Mouse (Mus musculus) midbrain, embryonic 16.5 days (tissue): ENCODE measurements around the gene Zim1. TPM values are rescaled to one million over a fixed set of nuclear protein-coding genes. Genes with fewer than 3 reads are reported as not detected.

Experiments
- ATAC-seq: fragments of 200-750 bp; cut with Nextera tagmentation; 2 replicates; pipeline ENCODE4 v1.8.0; 2017; ENCODE audit warnings: moderate TSS enrichment
- H3K27ac ChIP-seq: fragments of 300-500 bp; sonication (generic); 2 replicates; pipeline ENCODE4 v1.5.1; 2014; ENCODE audit warnings: mild to moderate bottlenecking, low read length, mixed read lengths
- H3K27me3 ChIP-seq: fragments of 300-500 bp; sonication (generic); 2 replicates; pipeline ENCODE4 v1.6.1; 2014; ENCODE audit warnings: low read depth, low read length, mixed read lengths; ENCODE audit not compliant: control insufficient read depth, insufficient read depth
- H3K36me3 ChIP-seq: fragments of 300-500 bp; sonication (generic); 2 replicates; pipeline ENCODE4 v1.6.1; 2014; ENCODE audit warnings: mild to moderate bottlenecking, low read length, moderate library complexity, mixed read lengths; ENCODE audit not compliant: control insufficient read depth, insufficient read depth
- H3K4me1 ChIP-seq: fragments of 300-500 bp; sonication (generic); 2 replicates; pipeline ENCODE4 v1.6.1; 2014; ENCODE audit warnings: mild to moderate bottlenecking, low read length, mixed read lengths; ENCODE audit not compliant: control insufficient read depth, insufficient read depth
- H3K4me2 ChIP-seq: fragments of 300-500 bp; sonication (generic); 2 replicates; pipeline ENCODE4 v1.6.1; 2014; ENCODE audit warnings: mild to moderate bottlenecking, low read length, mixed read lengths
- H3K4me3 ChIP-seq: fragments of 300-500 bp; sonication (generic); 2 replicates; pipeline ENCODE4 v1.5.1; 2014; ENCODE audit warnings: low read depth, mild to moderate bottlenecking, low read length, moderate library complexity, mixed read lengths
- H3K9ac ChIP-seq: fragments of 300-500 bp; sonication (generic); 2 replicates; pipeline ENCODE4 v1.6.1; 2014; ENCODE audit warnings: low read depth, low read length, mixed read lengths
- H3K9me3 ChIP-seq: fragments of 300-500 bp; sonication (generic); replicated peaks from 2 replicates; pipeline ENCODE4 v1.6.1; 2014; ENCODE audit warnings: mild to moderate bottlenecking, low read length, mixed read lengths; ENCODE audit not compliant: control insufficient read depth, poor library complexity, severe bottlenecking
- WGBS: fragments of 180-500 bp; shearing (Covaris S2); extraction: QIAGEN DNeasy Blood & Tissue Kit; methylation state at CpG from one replicate; pipeline ENCODE4 v1.1.7; 2014; 5-methylcytosine and 5-hydroxymethylcytosine counted together
- polyA plus RNA-seq: library from polyadenylated mRNA; unstranded; fragments of >200 nt; fragmentation: Nextera tagmentation; extraction: Ambion mirVana; gene quantifications from 2 replicates; pipeline ENCODE4 v1.2.1, GENCODE M21; 2015

The Zim1 gene
- polyA plus RNA-seq, 1 experiment from 2014 or later = 7.6 TPM

- no peaks in the 10 kb centered on the region for H3K36me3 ChIP-seq
- H3K4me3 ChIP-seq = no peak overlapping the region
- H3K9me3 ChIP-seq = no peaks in the 10 kb centered on the region
- H3K4me1 ChIP-seq = no peaks in the 10 kb centered on the region
- WGBS = 83% methylated on average over 7 of the region's 7 CpGs
- H3K9ac ChIP-seq = no peak overlapping the region
- H3K27me3 ChIP-seq = no peaks in the 10 kb centered on the region
- no peak overlapping the region for H3K4me2 ChIP-seq
- no peak for ATAC-seq
- no peak overlapping the region for H3K27ac ChIP-seq
These were observed 32.8 kb downstream of the Zim1 start for GRCm38 (mm10) chr7:6663430-6663829.

GRCm38 (mm10) chr7:6659605-6660004 is 36.6 kb downstream of the Zim1 start:
- H3K4me1 ChIP-seq = no peaks in the 10 kb centered on the region
- ATAC-seq = peak; percentile 80
- H3K9me3 ChIP-seq = no peaks in the 10 kb centered on the region
- 16% methylated on average over 2 of the region's 2 CpGs for WGBS
- no peaks in the 10 kb centered on the region for H3K27me3 ChIP-seq
- no peak overlapping the region for H3K4me2 ChIP-seq
- H3K4me3 ChIP-seq = no peak overlapping the region
- no peak overlapping the region for H3K9ac ChIP-seq
- H3K27ac ChIP-seq = no peak overlapping the region
- H3K36me3 ChIP-seq = no peaks in the 10 kb centered on the region

- H3K4me2 ChIP-seq = no peak overlapping the region
- no peaks in the 10 kb centered on the region for H3K9me3 ChIP-seq
- no peak overlapping the region for H3K27ac ChIP-seq
- no peaks in the 10 kb centered on the region for H3K4me1 ChIP-seq
- no peak overlapping the region for H3K9ac ChIP-seq
- ATAC-seq = no peak
- H3K27me3 ChIP-seq = no peaks in the 10 kb centered on the region
- no peaks in the 10 kb centered on the region for H3K36me3 ChIP-seq
- 90% methylated on average over 7 of the region's 7 CpGs for WGBS
- no peak overlapping the region for H3K4me3 ChIP-seq
These were observed 37.6 kb downstream of the Zim1 start for GRCm38 (mm10) chr7:6658606-6659005.

- Histone ChIP-seq H3K9me3 (no peaks in the 10 kb centered on the region), H3K36me3 (no peaks in the 10 kb centered on the region)
- 84% methylated on average over 5 of the region's 5 CpGs for WGBS
These were observed 44.1 kb downstream of the Zim1 start for GRCm38 (mm10) chr7:6652151-6652550.

GRCm38 (mm10) chr7:6651221-6651620 is 45.0 kb downstream of the Zim1 start:
- no peaks in the 10 kb centered on the region for H3K27me3 ChIP-seq
- WGBS = 80% methylated on average over 7 of the region's 7 CpGs
- H3K9me3 ChIP-seq = no peaks in the 10 kb centered on the region
- H3K36me3 ChIP-seq = no peaks in the 10 kb centered on the region
- no peak overlapping the region for H3K9ac ChIP-seq
- no peaks in the 10 kb centered on the region for H3K4me1 ChIP-seq
- no peak overlapping the region for H3K4me2 ChIP-seq
- no peak overlapping the region for H3K4me3 ChIP-seq
- H3K27ac ChIP-seq = no peak overlapping the region
- ATAC-seq = no peak

More at GRCm38 (mm10) chr7:6652151-6652550, 44.1 kb downstream of the Zim1 start:
- H3K9ac ChIP-seq = no peak overlapping the region
- H3K27ac ChIP-seq = no peak overlapping the region
- ATAC-seq = no peak
- no peaks in the 10 kb centered on the region for H3K27me3 ChIP-seq
- no peak overlapping the region for H3K4me3 ChIP-seq
- no peaks in the 10 kb centered on the region for H3K4me1 ChIP-seq
- no peak overlapping the region for H3K4me2 ChIP-seq

GRCm38 (mm10) chr7:6650526-6650925 is 45.7 kb downstream of the Zim1 start:
- no peak overlapping the region for H3K27ac ChIP-seq
- no peak overlapping the region for H3K9ac ChIP-seq
- H3K4me1 ChIP-seq = no peaks in the 10 kb centered on the region
- H3K4me2 ChIP-seq = no peak overlapping the region
- H3K9me3 ChIP-seq = no peaks in the 10 kb centered on the region
- no peaks in the 10 kb centered on the region for H3K36me3 ChIP-seq
- H3K27me3 ChIP-seq = no peaks in the 10 kb centered on the region
- ATAC-seq = no peak
- H3K4me3 ChIP-seq = no peak overlapping the region
- WGBS = 90% methylated on average over 9 of the region's 9 CpGs

GRCm38 (mm10) chr7:6645821-6646220 is 50.4 kb downstream of the Zim1 start:
- 100% methylated on average over 1 of the region's 3 CpGs for WGBS
- no peak overlapping the region for H3K9ac ChIP-seq
- H3K27ac ChIP-seq = no peak overlapping the region
- H3K4me3 ChIP-seq = no peak overlapping the region
- no peak overlapping the region for H3K4me2 ChIP-seq
- H3K27me3 ChIP-seq = no peaks in the 10 kb centered on the region
- no peak for ATAC-seq
- H3K9me3 ChIP-seq = no peaks in the 10 kb centered on the region; the same call in 1 of the 2 replicates
- H3K4me1 ChIP-seq = no peaks in the 10 kb centered on the region
- H3K36me3 ChIP-seq = no peaks in the 10 kb centered on the region

GRCm38 (mm10) chr7:6638076-6638475 is 58.2 kb downstream of the Zim1 start:
- WGBS = 94% methylated on average over 4 of the region's 4 CpGs
- no peaks in the 10 kb centered on the region for H3K27me3 ChIP-seq

GRCm38 (mm10) chr7:6636741-6637140 is 59.5 kb downstream of the Zim1 start:
- Histone ChIP-seq H3K9me3 (no peaks in the 10 kb centered on the region; the same call in 1 of the 2 replicates), H3K4me3 (no peak overlapping the region), H3K36me3 (no peaks in the 10 kb centered on the region), H3K4me2 (no peak overlapping the region), H3K27ac (no peak overlapping the region), H3K9ac (no peak overlapping the region), H3K4me1 (no peaks in the 10 kb centered on the region), H3K27me3 (no peaks in the 10 kb centered on the region)
- WGBS = 93% methylated on average over 4 of the region's 4 CpGs
- no peak for ATAC-seq

More at GRCm38 (mm10) chr7:6638076-6638475, 58.2 kb downstream of the Zim1 start:
- Histone ChIP-seq H3K9me3 (no peaks in the 10 kb centered on the region; the same call in 1 of the 2 replicates), H3K9ac (no peak overlapping the region), H3K4me2 (no peak overlapping the region), H3K4me3 (no peak overlapping the region), H3K36me3 (no peaks in the 10 kb centered on the region), H3K4me1 (no peaks in the 10 kb centered on the region), H3K27ac (no peak overlapping the region)
- no peak for ATAC-seq
